Mouse (Mus musculus): ENCODE data around the gene Mapk3.
"Not testable (repeated sequence)": the region's sequence is repeated elsewhere in the genome, so short reads cannot be mapped to it uniquely, and the experiment has no call there.

Gene Mapk3

DNA sequence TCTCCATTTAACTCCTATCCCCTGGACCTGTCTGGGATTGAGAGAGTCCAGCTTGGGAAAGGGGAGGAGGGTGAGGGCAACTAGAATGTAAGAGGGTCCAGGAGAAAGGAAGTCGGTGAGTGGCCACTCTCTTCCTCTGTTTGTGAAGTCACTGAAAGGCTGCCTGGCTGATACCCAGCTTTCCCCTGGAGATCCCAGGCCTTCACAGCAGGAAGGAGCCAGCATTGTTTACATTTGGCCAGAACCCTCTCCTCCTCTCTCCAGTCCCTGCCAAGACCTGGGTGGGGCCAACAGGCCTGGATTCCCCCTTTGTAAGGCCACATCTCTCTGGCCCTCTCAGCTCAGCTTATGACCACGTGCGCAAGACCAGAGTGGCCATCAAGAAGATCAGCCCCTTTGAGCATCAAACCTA, 996 bp downstream of the Mapk3 start:
- DNase-seq: no peak

- DNase-seq: no peak
These were observed 1.6 kb downstream of the Mapk3 start for GRCm38 (mm10) chr7:126760956-126761355.

DNA sequence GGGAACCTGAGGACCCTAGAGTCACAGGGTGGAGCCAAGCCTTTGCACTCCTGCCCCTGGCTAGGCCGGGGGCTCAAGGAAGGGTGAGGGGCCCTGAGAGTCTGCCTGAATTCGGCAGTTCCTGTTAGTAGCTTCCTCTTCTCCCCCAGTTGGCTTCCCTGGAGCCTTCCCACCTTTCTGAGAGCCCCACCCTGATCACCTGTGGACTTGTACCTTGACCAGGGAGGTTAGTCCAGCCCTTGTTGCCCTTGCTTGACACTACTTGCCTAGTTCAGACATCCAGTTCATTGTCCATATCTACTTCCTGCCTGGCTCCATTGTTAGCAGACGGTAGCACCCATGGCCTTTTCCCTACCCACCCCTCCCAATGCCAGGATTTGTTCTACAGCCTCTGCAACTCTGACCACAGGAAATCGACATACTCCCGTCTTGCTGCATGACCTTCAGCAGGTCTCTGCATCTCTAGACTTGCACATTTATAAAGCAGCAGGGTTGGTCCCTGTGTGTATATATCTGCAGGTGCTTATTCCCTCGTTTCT, 2.2 kb downstream of the Mapk3 start:
- no peak for DNase-seq

- no peak for DNase-seq
These were observed 3.1 kb downstream of the Mapk3 start for GRCm38 (mm10) chr7:126762471-126763008.

DNA sequence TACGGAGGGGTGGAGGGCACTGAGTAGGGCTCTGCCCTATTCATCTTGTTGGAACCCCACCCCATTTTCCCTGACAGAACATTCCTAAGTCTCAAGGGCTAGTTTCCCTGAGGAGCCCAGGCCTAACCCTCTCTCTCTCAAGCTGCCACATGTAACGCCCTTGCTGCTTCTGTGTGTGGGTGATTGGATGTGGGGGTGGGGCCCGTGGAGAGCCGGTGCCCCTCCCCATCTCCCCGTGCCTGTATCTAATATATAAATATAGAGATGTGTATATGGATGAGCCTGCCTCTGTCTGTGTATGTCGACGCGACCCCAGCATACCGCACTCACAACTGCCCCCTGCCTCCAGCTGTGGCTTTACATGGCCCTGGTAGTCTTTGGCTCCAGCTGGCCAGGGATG, 6.1 kb downstream of the Mapk3 start:
- DNase-seq: no peak

DNA sequence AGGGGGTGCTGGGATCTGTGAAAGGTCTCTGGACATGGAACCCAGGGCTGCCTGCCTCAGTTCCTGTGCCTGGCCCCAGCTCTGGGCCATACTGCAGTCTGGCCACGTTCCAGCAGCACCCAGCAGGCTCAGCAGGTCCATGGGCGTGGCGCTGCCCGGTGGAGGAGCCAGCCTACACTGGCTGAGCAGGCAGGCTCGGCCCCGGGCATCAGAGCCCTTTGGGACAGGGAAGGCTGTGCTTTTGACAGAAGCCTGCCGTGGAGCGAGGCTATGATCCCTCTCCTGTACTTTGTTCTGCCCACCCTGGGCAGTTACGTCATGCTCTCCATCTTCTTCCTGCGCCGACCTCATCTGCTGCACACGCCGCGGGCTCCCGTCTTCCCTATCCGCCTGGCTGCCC, 6.8 kb downstream of the Mapk3 start, which contains the start of gene Gdpd3:
Gene Gdpd3, plus strand, starts transcription at position 134 of the 400 bp plus-strand sequence.
- DNase-seq: no peak

- DNase-seq: no peak
These were observed 7.6 kb downstream of the Mapk3 start for GRCm38 (mm10) chr7:126767001-126767400.

GRCm38 (mm10) chr7:126770784-126771183, 11.4 kb downstream of the Mapk3 start:
- DNase-seq: no peak

DNA sequence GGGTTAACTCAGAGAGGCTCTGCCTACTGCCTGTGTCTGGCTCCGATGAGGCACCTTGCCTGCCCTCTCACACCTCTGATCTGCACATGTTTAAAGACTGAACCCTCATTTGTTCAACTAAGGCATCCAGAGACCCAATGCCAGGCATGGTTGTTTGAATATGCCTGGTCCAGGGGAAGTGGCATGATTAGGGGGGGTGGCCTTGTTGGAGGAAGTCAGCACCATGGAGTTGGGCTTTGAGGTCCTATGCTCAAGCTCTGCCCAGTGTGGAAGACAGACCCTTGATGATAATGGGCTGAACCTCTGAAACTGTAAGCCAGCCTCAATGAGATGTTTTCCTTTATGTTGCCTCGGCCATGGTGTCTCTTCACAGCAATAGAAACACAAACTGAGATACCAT, 13.9 kb downstream of the Mapk3 start:
- no peak for DNase-seq

DNA sequence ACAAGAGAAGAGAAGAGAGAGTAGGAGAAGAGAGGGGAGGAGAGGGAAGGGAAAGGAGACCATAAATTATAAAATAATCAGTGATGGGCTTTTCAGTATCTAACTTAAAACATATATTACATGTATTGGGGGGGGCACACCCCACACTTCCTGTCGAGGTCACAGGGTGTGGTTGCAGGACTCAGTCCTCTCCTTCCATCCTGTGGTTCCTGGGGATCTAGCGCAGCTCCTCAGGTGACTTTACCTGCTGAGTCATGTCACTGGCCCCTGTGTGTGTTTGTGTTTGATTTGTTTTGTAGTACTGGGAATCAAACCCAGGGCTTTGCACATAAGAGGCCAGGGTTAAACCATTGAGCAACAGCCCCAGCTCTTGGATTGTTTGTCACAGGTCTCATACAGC, 15.1 kb downstream of the Mapk3 start:
- DNase-seq: no peak

DNA sequence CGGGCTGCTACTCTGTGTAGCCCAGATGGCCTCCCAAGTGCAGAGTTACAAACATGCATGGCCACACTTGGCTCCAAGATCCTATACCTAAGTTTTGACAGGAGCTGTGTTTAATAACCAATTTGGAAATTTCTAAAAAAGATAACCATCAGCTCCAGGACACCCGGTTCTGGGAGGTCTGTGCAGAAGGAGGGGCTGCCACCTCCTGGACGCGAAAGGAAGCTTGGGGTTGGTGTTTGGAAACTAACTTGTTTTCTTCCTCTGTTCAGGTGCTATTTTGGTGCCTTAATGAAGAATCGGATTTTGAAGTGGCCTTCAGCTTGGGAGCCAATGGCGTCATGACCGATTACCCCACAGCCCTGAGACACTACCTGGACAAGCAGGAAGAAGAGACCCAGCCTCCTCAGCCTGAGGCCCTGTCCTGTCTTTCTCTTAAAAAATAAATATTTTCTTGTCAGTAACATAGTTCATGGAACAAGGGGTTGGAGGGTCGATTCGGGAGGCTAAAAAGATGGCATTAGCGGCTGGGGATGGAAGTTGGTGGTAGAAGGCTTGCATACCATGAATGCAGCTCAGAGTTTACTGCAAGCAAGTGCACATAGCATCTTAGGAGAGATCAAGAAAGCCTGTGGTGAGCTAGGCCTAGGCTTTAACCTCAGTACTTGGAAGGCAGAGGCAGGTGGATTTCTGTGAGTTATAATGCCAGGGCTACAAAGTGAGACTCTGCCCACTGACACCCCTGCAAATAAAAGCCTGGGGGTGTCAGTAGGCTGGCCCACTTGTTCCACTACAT, 16.0 kb downstream of the Mapk3 start:
- no peak for DNase-seq

DNA sequence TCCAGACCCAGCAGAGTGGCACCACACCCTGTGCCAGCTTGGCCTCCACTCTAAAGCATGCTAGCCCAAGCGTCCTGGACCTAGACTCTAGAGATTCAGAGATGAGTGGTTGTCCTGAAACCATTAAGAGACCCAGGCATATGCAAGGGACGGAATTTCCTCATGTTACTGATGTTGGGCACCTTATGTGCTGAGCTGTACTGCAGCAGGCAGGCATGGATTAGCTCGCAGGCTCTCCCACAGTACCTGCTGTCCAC, 16.5 kb downstream of the Mapk3 start:
- DNase-seq: no peak

GRCm38 (mm10) chr7:126776598-126777057, 17.2 kb downstream of the Mapk3 start, which contains the start of gene Ypel3:
TSS of gene Ypel3 (plus strand) at chr7:126776955.
- DNase-seq: peak; percentile 94

DNA sequence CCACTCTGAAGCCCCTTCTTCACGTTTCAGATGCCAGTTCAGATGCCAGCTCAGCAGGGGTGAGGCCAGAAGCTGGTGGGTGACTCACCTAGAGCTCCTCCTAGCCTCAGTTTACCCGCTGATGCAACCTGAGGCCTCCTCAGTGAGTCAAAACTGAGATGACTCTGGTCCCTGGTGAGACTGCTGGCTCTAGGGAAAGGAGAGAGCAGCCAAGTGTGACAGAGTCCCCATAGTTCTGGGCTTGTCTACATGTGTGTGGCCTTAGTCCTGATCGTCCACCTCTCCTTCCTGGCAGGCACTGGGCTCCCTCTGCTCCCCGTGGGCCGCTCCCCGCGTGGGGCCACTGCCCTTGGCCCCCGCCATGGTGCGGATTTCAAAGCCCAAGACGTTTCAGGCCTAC, 18.1 kb downstream of the Mapk3 start:
- no peak for DNase-seq

DNA sequence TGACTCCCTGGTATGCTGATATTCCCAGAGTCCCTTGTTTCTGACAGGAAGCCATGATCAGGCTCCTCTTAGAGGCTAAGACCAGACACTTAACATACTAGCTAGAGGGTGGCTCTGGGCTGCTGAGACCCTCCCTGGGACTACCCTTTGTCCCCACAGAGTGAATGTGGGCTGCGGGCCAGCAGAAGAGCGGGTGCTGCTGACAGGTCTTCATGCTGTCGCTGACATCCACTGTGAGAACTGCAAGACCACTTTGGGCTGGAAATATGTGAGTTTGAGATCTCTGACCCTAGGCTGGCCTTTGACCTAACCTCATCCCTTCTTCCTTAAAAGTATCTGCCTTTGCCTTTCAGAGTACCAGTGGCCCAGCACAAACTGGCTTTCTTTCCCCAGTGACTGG, 18.7 kb downstream of the Mapk3 start:
- DNase-seq: no peak

- not testable (repeated sequence) for DNase-seq
These were observed 19.7 kb downstream of the Mapk3 start for GRCm38 (mm10) chr7:126779101-126779500.

DNA sequence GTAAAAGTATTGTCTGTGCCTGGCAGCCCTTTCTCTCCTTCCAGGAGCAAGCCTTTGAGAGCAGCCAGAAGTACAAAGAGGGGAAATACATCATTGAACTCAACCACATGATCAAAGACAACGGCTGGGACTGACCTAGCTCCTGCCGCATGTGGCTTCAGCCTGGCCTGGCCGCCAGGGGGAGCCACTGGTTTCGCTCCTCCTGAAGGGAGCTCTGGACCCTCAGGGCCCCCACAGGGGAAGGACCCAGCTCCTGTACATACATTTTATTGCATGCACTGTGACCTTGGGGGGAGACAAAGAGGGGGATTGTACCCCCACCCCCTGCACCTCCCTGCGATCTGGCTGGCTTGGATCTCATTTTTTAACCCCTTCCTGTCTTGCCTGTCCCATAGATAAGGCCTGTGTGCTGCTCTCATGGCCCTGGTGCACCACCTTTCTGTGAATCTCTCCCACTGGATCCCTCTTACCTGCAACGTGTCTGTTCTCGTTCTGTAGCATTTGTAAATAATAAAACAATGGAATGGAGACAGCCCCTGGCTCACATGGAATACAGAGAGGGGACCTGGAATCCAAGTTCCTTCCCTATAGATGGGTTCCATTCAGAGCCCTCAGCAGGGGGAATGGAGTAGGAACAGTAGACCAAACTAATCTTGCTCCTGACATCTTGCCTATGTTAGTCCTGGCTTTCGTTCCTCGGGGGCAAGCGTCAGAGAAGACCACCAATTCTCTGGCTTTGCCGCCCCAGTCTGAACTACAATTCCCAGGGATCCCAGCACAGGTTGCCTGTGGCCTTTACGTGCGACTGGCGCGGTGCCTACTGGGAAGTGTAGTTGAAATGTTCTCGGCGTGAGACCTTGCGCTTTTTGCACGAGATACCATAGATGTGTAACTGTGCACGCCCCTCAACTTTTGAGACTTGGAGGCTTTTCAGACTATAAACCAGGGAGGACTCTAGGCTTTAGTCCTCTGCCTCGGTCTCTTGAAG, 20.9 kb downstream of the Mapk3 start:
- DNase-seq: peak; percentile 92

DNA sequence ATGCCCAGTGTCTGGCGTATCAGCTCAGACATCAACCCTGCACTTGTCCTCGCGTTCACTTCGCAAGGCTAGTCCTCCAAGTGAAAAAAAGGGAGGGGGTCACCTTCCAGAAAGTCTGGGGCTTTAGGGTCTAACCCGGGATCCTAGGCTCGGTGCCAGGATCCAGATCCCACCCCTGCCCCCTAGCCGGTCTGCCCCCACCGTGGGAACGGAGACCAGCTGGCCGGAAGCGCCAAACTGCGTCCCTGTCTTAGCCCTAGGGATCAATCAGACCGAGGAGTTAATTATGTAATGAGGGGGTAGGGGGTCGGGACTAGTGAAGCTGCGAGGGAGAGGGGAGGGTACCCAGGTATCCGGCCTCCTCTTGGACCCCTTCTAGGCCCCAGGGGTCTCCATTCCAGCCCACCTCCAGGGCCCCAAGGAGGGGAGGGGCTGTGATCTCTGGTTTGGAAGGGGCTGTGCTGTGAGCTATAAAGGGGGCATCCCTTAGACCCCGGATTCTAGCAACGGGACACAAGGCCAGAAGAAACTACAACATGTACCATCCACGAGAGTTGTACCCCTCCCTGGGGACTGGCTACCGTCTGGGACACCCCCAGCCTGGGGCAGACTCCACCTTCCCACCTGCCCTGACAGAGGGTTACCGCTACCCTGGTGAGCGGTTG, 21.7 kb downstream of the Mapk3 start, which contains the start of gene Tbx6:
Gene Tbx6, plus strand, starts transcription at position 513 of the 665 bp plus-strand sequence.
- no peak for DNase-seq

GRCm38 (mm10) chr7:126781661-126782370, 22.4 kb downstream of the Mapk3 start:
- no peak for DNase-seq

DNA sequence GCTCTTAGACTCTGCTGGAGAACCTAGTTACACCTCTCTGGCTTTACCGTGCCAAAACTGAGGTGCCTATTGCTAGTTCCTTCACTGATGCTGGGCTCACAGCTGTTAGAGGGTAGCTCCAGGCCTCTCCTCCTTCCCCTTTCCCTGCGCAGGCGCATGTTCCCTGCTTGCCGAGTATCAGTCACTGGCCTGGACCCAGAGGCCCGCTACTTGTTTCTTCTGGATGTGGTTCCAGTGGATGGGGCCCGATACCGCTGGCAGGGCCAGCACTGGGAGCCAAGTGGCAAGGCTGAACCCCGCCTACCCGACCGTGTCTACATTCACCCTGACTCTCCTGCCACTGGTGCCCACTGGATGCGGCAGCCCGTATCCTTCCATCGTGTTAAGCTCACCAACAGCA, 23.3 kb downstream of the Mapk3 start:
- DNase-seq: no peak

DNA sequence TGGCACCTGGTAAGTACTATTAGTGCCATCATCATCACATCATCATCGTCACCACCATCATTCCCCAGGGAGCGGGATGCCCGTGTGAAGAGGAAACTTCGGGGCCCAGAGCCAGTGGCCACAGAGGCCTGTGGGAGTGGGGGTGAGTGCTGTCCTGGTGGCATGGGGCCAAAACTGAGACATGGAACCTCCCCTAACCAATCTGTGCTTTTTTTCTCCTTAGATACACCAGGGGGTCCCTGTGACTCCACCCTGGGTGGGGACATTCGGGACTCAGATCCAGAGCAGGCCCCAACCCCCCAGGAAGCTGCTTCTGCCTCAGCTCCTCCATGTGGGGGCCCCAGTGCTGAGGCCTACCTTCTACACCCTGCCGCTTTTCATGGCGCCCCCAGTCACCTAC, 25.1 kb downstream of the Mapk3 start:
- DNase-seq: no peak

GRCm38 (mm10) chr7:126785056-126785455, 25.7 kb downstream of the Mapk3 start:
- no peak for DNase-seq

Measured in right cerebral cortex, postnatal 14 days (tissue).